Mouse (Mus musculus) gastrocnemius, postnatal 4 days (tissue): Measurements from ENCODE around the gene Entpd6. TPM values are rescaled to one million over a fixed set of nuclear protein-coding genes. Genes with fewer than 3 reads are reported as not detected.
A peak's percentile ranks its signal among the peaks of the same experiment; 100 is the strongest.

ENCODE experiments used
- DNase-seq, 2 experiments: peaks; one replicate each; pipeline ENCODE4 v3.0.0; 2021 to 2022; ENCODE audit warnings: low spot score in 2 of 2, mixed read lengths in 2 of 2
- long read RNA-seq, 2 experiments: library from polyadenylated mRNA; stranded (forward); transcript quantifications; one replicate each; pipeline ENCODE4 v2.0.0; 2021
- total RNA-seq, 2 experiments: library from RNA; stranded (reverse); gene quantifications; 2 replicates each; pipeline ENCODE4 v1.2.3; 2021

The Entpd6 gene
- total RNA-seq: 10 to 100 TPM in 1 of 2 experiments, 1 to 10 TPM in 1; 9.9 to 10.0 TPM
- long read RNA-seq, experiment 1, partial matches to known transcripts: 2 of 10 reads
- long read RNA-seq, experiment 1, other reads (novel, unspliced or antisense): 5 of 10 reads
- long read RNA-seq, experiment 2, transcript Entpd6-201 (14 exons, 2,540 nt): major isoform, 8 of 21 reads
- long read RNA-seq, experiment 2, partial matches to known transcripts: 4 of 21 reads
- long read RNA-seq, experiment 2, other reads (novel, unspliced or antisense): 9 of 21 reads

DNA sequence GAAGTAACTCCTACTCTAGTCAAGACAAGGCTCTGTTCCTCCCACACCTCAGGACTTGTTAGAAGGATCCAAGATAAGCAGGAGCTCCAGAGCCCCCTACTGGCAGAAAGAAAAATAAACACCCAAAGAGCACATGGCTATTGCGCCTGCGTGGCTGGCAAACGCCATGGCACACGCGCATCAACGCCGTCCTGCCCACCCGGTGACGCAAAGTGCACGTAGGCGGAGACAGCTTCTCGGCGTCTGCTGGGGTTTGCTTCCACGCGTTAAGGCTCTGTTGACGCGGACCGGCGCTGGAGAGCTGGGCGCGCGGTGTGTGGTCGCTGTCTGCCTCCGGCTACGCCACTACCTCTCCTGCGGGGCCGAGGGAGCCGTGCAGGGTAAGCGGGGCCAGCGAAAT lies at the start of gene Entpd6:
Entpd6 (plus strand) TSS at position 189 of the 400 bp plus-strand sequence.
- peak; percentile 83 to 92 for DNase-seq

DNA sequence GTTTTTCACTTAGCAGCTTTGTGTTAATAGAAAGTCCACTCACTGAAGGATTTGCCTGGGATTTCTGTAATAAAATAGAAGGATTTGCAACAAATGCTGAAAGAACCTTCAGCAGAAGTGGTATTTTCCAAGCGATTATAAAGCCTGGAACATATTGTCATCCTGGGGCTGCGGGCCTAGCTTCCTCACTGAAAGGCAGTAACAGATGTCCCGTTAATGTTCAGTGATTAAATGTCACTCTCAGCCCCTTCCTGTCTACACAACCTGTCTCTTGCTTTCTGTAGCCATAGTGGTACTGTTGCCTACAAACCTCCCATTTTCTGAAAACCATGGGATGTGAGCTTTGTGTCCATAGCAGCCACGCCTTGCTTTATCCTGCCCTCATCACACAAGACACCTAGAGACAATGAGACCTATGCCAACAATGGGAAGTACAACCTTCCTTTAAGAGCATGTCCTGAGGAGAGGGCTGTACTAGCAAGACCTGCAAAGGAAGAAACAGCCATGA lies 36.6 kb upstream of the Entpd6 start:
- DNase-seq: no peak

GRCm38 (mm10) chr2:150735756-150736576 lies 12.9 kb upstream of the Entpd6 start:
- no peak for DNase-seq

GRCm38 (mm10) chr2:150737881-150738280 lies 11.0 kb upstream of the Entpd6 start:
- DNase-seq: no peak

- no peak for DNase-seq
Observed at GRCm38 (mm10) chr2:150740145-150740841, 8.5 kb upstream of the Entpd6 start.

DNA sequence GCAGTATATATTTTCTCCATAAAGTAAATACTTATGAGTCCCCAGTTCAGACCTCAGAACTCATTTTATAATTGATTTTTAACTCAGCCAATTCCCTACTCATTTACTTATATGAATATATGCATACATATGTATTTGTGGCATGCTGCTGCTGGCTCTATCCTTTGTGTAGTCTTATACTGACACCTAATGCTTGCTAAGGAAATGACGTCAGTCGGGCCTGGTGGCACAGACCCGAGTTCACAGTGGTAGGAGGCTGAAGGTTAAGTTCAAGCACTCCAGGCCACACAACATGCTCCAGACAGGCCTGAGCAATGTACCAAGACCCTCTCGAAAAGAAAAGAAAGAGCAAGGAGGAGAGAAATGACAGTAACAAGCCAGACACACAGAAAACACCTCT lies 7.4 kb upstream of the Entpd6 start:
- DNase-seq: no peak

DNA sequence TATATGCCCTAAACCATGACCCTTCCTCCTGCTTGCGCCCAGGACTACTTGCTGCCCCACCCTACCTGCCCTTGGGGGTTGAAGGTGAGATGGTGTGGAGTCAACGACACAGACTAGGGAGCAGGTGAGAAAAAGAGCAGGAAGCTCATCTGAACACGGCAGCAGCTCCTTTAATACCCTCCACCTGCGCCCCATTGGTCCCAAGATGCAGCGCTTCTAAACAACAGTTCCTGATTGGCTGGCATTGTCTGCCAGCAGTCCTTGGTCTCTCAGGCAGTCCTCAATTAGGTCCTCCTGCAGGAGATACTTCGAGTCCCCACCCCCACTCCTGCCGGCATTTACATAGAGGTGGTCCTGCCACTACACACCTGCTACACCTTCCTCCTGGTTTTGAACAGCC lies 3.8 kb upstream of the Entpd6 start:
- no peak for DNase-seq

DNA sequence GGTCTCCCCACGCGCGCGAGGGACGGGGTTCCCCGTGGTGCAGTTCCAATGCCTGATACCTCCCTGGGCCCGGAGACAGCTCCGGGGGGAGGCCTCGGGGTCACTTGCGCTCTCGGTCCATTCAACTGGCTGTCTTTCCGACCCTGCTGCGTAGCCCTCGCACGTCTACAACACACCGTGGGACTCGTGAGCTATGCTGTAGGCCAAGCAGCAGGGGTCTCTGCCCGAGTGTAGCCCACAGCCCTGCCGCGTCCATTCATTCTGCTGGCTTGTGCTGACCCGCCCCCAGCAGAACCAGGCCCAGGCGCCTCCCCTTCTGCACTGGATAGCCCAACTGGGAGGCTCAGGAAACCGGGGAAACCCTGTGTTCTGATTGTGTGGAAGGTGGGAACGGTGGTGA lies 441 bp downstream of the Entpd6 start:
- DNase-seq: peak in 1 of 2 experiments; percentile 37

GRCm38 (mm10) chr2:150750129-150750979 lies 1.5 kb downstream of the Entpd6 start:
- DNase-seq: no peak

DNA sequence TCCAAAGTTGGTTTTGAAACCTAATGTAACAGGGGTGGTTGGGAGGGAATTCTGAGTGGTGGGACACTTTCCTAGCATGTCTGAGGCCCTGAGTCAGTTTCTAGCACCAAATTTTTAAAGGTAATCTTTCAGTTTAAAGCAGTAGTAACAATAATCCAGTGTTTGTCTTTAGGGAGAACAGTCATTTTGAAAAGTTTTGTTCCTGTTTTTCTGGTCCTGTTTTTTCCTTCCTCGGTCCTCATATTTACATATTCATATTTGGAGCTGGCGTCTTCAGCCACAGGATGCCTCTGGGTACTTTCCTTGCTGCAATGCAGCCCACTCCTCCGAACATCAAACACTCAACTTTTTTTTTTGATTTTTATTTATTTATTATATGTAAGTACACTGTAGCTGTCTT lies 6.2 kb downstream of the Entpd6 start:
- no peak for DNase-seq

DNA sequence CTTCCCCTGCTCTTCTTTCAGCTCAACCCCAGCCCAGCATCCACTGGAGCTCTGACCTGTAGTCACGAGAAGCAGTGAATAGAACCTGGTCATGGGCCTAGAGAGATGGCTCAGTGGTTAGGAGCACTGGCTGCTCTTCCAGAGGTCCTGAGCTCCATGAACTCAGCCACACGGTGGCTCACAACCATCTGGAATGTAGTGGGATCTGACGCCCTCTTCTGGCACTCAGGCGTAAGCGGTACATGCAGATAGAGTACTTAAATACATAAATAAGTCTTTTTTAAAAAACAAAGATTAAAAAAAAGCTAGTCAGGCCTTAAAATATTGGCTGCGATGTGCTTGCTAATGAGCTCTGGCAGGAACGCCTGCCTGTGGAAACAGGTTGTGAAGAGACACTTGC lies 12.6 kb downstream of the Entpd6 start:
- no peak for DNase-seq

DNA sequence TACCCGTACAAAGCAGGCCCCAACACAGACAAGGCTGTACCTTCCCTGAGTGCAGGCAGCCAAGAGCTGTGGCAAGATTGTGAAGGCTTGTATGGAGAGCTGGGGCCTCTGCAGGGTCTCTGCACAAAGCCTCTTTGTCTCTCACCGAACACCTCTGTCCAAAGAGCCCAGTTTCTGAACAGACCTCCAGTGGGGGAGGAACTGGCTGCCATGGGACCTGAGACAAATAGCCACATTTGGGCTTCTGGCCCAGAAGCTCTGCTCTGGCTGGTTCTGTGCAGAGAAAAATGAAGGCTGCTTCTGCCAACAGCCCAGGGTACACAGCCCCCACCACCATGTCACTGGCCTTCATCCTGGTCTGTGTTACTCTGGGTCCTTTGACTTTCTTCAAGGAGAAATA lies 16.8 kb downstream of the Entpd6 start:
- DNase-seq: no peak

DNA sequence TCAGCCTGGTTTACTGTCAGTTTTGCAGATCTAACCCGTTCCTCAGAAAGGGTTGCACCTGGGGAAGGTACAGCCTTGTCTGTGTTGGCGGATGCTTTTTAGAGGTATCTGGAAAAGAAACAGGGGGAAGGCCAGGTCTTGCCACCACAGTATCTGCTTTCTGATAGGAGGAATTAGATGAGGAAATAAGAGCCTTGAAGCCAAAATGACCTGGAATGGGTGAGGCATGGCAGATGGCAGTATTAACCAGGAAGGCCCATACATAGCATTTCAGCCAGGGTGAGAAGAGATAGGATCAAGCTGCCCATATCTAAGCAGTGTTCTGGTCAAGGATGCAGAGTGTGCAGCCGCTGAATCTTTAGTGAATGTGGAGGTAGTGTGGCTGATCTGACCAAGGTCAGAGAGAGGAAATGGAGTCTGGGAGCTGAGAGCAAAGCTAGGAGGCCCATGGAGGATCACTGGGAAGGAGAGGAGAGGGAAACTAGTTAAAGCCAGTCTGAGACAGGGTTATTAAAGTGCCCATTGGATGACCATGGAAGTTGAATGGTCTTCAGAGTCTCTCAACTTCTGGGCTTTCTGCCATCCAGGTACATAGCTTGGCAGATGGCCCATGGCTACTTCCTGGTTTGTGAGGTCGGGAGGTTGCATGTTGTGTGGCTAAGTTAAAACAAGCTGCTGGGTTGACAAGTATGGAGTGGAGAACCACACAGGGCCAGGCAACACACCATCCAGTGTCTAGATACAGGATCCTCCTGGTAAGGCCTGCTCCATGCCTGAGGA lies 17.4 kb downstream of the Entpd6 start:
- no peak for DNase-seq

DNA sequence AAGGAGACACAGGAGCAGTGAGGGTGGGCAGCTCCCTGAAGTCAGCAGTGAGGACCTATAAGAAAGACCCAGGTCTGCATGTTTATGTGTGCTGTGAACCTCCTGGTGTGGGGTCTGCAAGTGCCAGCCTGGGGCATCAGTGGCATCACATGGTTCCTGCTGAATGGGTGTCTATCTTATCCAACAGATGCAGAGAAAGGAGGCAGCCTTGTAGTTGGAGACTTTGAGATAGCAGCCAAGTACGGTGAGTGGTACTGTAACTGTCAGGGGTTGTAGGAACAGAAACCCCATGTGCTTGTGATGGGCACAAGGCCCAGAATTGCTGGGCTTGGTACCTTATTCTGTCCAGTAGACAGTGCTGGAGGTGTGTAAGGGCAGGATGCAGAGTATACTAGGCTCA lies 19.8 kb downstream of the Entpd6 start:
- DNase-seq: no peak

DNA sequence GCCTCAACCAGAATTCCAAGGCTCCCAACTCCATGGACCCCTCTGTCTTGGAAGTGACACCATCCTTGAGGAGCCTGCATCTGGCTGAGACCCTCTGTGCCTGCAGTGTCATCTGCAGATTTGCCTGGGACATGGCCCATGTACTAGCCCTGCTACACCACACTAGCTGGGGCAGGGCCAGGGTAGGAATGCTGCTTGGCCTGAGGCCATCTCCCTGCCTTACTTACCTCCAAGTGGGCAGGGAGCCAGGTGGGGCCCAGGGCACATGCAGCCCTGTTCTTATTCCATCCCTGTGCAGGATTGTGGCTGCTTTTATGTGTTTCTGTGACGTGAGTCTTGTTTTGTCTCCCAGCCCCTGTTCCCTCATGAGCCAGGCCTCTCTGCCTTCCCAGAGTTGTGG lies 21.9 kb downstream of the Entpd6 start:
- DNase-seq: peak in 1 of 2 experiments; percentile 67

DNA sequence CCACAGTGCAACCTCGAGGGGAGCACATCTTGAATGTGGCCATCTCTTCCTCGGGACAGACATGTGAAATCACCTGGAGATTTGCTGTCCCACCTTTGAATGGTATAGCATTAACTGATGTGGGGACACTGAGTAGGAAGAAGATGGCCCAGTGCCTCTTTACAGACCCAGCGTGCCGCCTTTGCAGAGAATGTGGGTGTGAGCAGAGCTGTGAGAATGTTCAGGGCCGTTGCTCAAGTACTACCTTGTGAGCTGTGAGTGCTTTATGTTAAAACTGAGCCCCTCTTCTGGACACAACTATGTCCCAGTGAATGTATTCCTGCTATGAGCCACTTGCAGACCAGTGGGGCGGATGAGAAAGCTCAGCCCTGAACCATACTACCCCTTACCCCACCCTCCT lies 22.3 kb downstream of the Entpd6 start:
- DNase-seq: no peak

DNA sequence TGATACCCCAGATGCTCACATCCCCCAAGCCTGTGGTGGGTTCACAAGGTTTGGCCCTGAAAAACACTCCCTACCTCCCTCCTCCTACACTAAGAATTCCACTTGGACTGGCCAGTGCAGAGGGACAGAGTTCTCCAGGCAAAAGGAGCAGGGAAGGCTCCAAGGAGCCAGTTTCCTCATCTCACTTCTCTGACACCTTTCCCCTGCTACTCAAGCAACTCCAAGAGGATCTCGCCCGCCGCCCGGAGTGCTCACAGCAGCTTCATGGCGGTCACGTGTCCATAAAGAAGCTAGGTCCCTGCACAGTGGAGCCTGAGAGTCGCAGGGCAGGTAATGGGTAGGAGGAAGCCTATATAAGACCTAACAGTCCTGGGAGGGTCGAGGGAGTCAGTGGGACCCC lies 23.2 kb downstream of the Entpd6 start:
- DNase-seq: no peak

GRCm38 (mm10) chr2:150772466-150773119 lies 23.8 kb downstream of the Entpd6 start:
- no peak for DNase-seq

- no peak for DNase-seq
Observed at GRCm38 (mm10) chr2:150782801-150783200, 34.0 kb downstream of the Entpd6 start.
